Mouse (Mus musculus): ENCODE measurements around the gene Fezf1.

Gene Fezf1

DNA sequence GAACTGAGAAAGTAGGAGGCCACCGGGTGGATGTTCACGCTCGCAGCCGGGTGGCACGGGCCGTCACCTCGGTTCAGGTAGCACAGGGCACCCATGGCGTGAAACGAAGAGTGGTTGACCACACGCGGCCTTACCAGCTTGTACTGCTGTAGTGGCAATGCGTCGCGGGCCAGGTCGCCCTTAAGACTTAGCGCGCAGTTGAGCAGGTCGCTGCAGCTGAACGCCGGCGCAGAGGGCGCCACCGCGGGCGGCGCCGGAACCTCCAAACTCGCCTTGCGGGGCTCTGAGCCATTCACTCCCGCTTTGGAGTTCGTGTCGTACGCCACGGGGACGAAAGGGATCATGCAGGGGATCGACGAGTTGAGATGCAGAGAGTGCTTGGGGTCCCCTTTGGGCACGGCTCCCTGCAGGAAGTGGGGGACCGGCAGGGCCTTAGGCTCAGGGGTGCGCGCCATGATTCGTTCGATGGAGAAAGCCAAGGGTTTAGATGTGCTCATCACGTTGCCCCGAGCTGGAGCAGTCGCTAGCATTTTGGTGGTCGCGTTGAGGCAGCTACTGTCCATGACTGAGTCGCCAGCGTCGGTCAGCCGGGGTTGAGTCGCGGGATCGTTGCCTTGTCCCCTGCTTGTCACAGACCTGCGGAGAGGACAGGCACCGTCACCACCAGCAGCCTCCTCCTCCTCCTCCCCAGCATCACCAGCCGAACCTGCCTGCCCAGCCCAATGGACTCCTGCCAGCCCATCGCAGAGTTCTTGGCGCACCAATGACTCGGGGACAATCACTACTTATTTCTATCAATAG lies 450 bp downstream of the Fezf1 start:
- no peak for DNase-seq (ENCODE audit: low spot score in 2 of 2)

DNA sequence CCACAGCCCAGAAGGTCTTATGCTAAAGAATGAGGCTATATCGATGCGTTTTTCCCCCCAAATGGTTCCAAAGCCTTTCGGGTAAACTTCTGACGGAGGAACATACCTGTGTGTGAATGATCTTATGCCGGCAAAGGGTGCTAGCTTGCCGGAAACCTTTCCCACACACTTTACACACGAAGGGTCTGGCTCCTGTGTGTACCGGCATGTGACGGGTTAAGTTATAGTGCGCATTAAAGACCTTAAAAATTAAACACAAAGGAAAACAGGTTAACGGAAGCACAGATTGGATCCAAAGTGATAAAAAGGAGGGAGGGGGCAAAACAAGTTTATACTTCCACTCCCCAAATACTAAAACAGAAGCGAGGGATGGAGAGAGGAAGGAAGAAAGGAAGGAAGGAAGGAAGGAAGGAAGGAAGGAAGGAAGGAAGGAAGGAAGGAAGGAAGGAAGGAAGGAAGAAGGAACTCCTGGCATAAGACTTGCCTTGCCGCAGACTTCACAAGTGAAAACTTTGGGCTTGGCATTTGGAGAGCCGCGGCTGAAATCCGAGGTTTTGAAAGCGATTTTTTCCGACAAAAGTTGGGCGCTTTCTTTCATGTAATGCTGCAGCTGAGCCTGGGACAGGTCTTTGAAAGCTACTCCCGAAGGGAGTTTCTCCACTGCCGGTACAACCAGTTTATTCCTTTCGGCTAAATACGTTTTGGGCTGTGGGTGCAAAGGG lies 1.2 kb downstream of the Fezf1 start:
- DNase-seq (ENCODE audit: low spot score in 2 of 2) = no peak

DNA sequence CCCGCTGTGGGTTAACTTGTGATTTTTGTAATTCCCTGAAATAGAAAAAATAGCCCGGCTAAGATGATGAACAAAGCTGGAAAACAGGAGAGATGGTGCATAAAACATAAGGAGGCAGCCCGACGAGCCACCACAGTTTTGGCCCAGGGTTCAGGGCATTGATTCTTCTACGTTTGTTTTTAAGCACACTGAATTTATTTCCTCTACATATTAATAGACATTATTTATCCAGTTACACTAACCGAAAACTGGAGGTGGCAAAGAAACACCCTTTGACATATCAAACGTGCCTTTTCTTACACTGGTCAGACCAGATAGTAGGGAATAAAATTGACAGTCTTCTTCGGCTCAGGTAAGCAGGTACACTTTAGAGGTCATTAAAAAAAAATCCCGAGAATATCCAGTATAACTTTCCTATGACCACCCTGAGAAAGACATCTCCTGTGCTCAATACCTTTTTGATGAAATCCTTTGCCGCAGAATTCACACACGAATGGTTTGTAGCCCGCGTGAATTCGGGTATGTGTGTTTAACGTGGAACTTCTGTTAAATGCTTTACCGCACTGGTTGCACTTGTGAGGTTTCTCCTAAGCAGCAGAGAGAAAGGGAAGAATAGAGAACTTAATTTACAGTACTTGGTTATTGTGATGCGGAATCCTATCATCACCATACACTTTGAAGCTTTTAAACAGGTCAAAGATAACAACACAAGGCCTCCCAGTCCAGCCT lies 1.9 kb downstream of the Fezf1 start:
- no peak for DNase-seq (ENCODE audit: low spot score in 2 of 2)

DNA sequence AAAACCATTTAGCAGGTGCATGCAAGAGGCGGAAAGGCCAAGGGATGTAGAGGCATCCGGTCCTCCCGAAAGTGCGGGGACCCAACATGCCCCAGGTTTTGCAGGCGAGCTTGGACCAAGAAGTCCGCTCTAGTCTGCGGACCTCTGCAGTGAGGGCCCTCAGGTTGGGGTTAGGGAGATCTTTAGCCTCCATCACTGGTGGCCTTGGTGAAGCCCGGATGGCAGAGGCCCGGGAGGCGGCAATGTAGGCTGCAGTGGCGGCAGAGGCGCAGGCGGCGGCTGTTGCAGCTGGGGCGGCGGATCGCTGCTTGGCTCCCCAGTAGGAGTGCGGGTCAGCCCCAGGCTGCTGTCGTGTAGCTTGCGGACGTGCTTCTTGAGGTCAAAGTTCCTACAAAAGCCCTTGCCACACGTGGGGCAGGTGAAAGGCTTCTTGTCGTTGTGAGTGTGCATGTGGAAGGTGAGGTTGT lies 2.6 kb downstream of the Fezf1 start:
- DNase-seq (ENCODE audit: low spot score in 2 of 2) = no peak

DNA sequence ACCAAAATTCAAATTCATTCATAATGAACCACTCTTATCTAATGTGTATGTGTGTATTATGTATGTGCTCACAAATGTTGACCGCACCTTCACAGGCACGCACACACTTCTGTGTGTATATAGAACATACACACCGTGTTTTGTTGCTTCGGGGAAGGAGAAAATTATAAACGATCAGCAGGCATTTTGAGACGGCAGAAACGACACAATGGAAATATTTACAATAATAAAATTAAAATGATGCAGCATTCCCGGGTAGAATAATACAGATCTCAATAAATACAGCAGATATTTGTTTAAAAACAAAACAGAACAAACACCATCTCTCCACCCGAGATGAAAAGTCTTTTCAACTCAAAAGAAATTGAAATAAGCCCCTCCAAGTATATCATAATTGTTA lies 3.0 kb downstream of the Fezf1 start:
- no peak for DNase-seq (ENCODE audit: low spot score in 2 of 2)

DNA sequence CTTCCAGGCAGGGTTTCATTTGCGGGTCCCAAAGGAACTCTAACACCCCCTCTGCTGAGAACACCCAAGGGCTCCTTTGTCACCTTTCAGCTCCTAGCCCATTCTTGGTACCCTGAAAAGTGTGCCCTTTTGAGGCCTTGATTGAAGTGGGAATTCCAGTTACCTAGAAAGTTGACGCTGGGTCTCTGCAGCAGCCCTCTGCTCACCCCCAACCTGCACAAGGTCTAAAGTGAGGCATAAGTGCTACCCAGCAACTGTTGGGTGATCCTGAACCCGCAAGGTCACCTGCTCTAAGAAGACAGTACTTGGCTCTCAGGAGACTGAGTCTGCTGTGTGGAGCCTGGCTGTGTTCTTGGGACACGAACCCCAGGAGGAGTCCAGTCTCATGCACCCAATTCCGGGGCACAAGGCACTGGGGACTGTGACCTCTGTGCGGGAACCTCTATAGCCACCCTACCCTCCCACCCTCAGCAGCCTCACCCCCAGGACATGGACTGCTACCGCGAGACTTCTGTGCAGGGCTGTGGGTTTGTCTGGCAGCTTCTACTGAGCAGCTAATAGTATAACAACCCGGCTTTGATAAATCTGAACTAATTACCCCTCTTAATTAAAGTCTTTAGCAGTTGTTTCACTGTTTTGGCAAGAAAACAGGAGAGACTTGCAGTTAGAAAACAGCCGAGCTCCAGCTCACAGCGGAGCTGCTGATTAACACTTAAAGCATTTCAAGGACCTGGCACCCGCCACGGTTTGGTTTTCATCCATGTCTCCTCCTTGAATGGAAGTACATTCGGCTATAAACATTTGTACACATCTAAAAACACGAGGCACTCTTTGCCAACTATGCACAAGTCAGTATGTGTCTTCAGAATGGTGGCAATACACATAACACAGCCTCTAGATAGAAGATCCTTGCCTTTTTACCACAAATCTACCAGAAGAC lies 4.1 kb downstream of the Fezf1 start:
- no peak for DNase-seq (ENCODE audit: low spot score in 2 of 2)

DNA sequence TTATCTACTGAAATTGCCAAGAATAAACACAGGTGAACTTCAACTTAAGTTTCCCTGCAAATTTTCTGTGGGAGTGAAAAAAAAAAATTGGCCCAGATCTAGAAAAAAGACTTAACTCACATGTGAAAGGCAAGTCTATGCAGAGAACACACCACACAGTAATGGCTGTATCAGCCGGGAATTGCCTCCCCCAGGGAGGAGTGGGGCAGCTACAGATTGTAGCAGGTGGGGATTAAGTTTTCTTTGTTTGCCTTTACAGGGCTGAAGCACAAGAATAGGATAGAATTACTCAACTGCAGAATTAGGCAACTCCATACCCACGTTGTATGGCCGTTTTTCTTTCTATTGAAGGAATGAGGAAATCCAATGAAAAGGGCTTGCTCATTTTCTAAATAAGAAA lies 36.7 kb downstream of the Fezf1 start:
- no peak for DNase-seq (ENCODE audit: low spot score in 2 of 2)

DNA sequence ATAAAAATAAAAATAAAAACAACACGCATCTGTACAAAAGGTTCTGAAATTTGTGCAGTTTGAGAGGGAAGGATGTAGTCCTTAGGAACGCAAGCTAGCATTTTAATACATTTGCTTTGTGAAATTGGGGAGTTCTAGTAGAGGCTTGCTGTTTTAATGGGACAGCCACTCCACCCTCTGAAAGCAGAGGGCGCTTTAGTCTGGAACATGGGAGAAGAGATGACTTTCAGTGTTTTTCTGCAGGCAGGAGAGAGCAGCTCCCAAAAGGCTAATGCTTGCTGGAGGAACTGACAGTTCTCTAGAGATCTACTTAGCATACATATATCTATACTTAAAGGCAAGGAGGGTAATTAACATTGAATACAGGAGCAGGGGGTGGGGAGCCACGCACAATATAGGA lies 40.4 kb downstream of the Fezf1 start:
- no peak for DNase-seq (ENCODE audit: low spot score in 2 of 2)

DNA sequence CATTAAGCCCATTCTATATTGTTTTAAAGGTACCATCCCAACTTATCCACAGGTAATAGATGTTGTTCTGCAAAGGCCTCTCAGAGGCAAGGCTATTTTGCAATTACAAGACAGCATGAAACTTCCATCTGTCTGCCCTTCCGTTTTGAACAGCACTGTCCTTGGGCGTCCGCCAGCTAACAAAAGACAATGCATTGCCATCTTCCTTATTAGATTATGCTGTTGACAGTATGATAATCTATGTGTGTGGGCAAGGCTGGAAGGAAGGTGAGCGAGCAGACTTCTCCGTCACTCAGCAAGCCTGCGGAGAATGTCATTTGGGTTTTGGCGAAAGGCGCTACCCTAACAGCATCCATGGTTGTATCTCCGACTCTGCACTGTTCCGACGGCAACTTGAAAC lies 45.5 kb downstream of the Fezf1 start:
- no peak for DNase-seq (ENCODE audit: low spot score in 2 of 2)

Measured in right cerebral cortex, postnatal 36 days (tissue).